Mouse (Mus musculus) kidney, embryonic 14.5 days (tissue): ENCODE measurements around the gene Pip4k2b. TPM values are rescaled to one million over a fixed set of nuclear protein-coding genes. Genes with fewer than 3 reads are reported as not detected.
A peak's percentile ranks its signal among the peaks of the same experiment; 100 is the strongest.
"Not testable (repeated sequence)": the region's sequence is repeated elsewhere in the genome, so short reads cannot be mapped to it uniquely, and the experiment has no call there.

Experiments used
- ATAC-seq: fragments of 200-750 bp; cut with Nextera tagmentation; 2 replicates; pipeline ENCODE4 v1.8.0; 2017; ENCODE audit warnings: moderate number of reproducible peaks, mild to moderate bottlenecking, moderate TSS enrichment, moderate library complexity; ENCODE audit not compliant: low FRiP score, low TSS enrichment
- H3K27ac ChIP-seq: fragments of 300-500 bp; sonication (generic); 2 replicates; pipeline ENCODE4 v1.5.1; 2014; ENCODE audit warnings: low read depth, mild to moderate bottlenecking, low read length, moderate library complexity, mixed read lengths
- H3K27me3 ChIP-seq: fragments of 300-500 bp; sonication (generic); 2 replicates; pipeline ENCODE4 v1.6.1; 2014; ENCODE audit warnings: mild to moderate bottlenecking, low read length; ENCODE audit not compliant: control insufficient read depth, insufficient read depth
- H3K36me3 ChIP-seq: fragments of 300-500 bp; sonication (generic); 2 replicates; pipeline ENCODE4 v1.6.1; 2014; ENCODE audit warnings: low read length, mixed read lengths; ENCODE audit not compliant: control insufficient read depth, insufficient read depth
- H3K4me1 ChIP-seq: fragments of 300-500 bp; sonication (generic); 2 replicates; pipeline ENCODE4 v1.6.1; 2014; ENCODE audit warnings: low read length, mixed read lengths; ENCODE audit not compliant: control insufficient read depth, insufficient read depth
- H3K4me2 ChIP-seq: fragments of 300-500 bp; sonication (generic); replicated peaks from 2 replicates; pipeline ENCODE4 v1.6.1; 2014; ENCODE audit warnings: low read depth, mild to moderate bottlenecking, low read length
- H3K4me3 ChIP-seq: fragments of 300-500 bp; sonication (generic); 2 replicates; pipeline ENCODE4 v1.5.1; 2014; ENCODE audit warnings: mild to moderate bottlenecking, low read length
- H3K9ac ChIP-seq: fragments of 300-500 bp; sonication (generic); 2 replicates; pipeline ENCODE4 v1.6.1; 2014; ENCODE audit warnings: low read depth, mild to moderate bottlenecking, low read length, moderate library complexity
- H3K9me3 ChIP-seq: fragments of 300-500 bp; sonication (generic); 2 replicates; pipeline ENCODE4 v1.6.1; 2016; ENCODE audit warnings: low read length; ENCODE audit not compliant: control insufficient read depth
- WGBS: fragments of 180-500 bp; shearing (Covaris S2); extraction: QIAGEN DNeasy Blood & Tissue Kit; methylation state at CpG from one replicate; pipeline ENCODE4 v1.1.7; 2014; 5-methylcytosine and 5-hydroxymethylcytosine counted together
- polyA plus RNA-seq: library from polyadenylated mRNA; unstranded; fragments of >200 nt; fragmentation: Nextera tagmentation; extraction: Ambion mirVana; gene quantifications from 2 replicates; pipeline ENCODE4 v1.2.1, GENCODE M21; 2014

Gene Pip4k2b
- polyA plus RNA-seq, 1 experiment from 2014 or later, result 1.9 TPM

DNA sequence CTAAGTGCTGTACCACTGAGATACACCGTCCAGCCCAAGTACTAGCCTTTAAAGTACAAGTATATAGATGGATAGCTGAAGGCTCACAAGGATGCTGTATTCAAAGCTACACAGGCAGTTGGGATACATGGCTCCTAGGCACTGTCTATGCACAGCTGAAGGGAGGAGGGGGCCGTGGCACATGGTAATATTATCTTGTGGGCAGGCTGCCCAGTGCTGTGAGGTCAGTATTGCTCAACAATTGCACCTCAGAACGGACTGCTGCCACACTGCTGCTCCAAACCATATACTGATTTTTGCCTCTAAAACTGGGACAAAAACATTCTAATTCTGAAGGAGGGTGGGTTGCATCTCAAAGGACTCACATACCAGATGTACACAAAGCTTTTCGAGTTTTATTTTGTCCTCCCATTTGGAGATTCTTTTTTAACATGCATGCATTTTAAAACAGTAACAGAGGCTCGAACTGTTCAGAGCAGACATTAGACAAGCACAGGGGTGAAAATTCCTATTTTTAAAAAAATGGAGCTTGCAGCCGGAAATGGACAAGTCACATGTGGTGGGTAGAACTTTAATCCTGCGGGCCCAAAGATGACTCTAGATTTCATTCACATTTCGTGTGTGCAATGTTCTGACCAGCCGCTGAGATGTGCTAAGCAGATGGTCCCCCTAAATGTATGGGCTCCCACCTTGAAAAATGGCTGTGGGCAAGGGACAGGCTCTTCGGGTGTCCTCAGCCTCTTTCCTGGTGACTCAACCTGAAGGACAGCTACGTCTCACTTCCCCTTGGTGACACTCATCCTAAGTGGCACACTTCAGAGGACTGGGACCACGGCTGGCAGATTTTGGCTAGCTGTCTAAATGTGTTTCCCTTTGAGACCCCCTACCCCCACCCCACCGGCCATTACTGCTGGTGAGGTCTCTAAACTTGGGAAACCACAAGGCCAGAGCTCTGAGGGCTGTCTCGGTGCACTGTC lies 29.4 kb downstream of the Pip4k2b start:
- H3K9ac ChIP-seq, result no peak overlapping the region
- no peak for ATAC-seq
- no peak overlapping the region for H3K4me3 ChIP-seq
- H3K9me3 ChIP-seq, result no peaks in the 10 kb centered on the region
- no peaks in the 10 kb centered on the region for H3K27me3 ChIP-seq
- no peaks in the 10 kb centered on the region for H3K4me1 ChIP-seq
- no peak overlapping the region for H3K4me2 ChIP-seq
- peaks cover 61% of the 10 kb centered on the region for H3K36me3 ChIP-seq
- WGBS, result 88% methylated on average over 14 of the region's 14 CpGs
- H3K27ac ChIP-seq, result no peak overlapping the region

GRCm38 (mm10) chr11:97714356-97714755 lies 30.1 kb downstream of the Pip4k2b start:
- peaks cover 55% of the 10 kb centered on the region for H3K36me3 ChIP-seq
- ATAC-seq, result no peak
- WGBS, result 90% methylated on average over 3 of the region's 3 CpGs

DNA sequence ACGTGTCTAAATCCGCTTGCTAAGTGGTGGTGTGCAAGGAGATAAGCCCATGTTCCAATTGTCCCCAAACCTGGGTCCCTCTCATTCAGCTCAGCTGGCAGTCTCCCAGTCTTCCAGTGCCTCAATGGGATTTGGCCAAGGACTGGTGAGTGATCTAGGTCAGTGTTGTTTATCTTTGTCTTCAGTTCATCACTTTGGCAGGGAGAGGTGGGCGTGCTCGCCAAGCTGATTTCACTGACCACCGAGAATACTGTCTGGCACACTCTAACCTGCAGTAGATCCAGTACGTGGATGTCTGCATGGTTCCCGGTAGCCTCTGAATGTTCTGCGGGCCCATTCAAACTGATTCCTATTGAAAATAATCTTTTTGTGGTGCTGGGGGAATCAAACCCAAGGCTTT lies 30.6 kb downstream of the Pip4k2b start:
- H3K9ac ChIP-seq, result no peak overlapping the region
- no peaks in the 10 kb centered on the region for H3K27me3 ChIP-seq
- no peak overlapping the region for H3K27ac ChIP-seq
- H3K4me2 ChIP-seq, result no peak overlapping the region
- ATAC-seq, result no peak
- no peak overlapping the region for H3K4me3 ChIP-seq
- H3K36me3 ChIP-seq, result peaks cover 55% of the 10 kb centered on the region
- H3K4me1 ChIP-seq, result no peaks in the 10 kb centered on the region
- 89% methylated on average over 8 of the region's 8 CpGs for WGBS
- no peaks in the 10 kb centered on the region for H3K9me3 ChIP-seq

More at GRCm38 (mm10) chr11:97714356-97714755, 30.1 kb downstream of the Pip4k2b start:
- Histone ChIP-seq H3K4me2 (no peak overlapping the region), H3K9ac (no peak overlapping the region), H3K27me3 (no peaks in the 10 kb centered on the region), H3K9me3 (no peaks in the 10 kb centered on the region), H3K4me1 (no peaks in the 10 kb centered on the region), H3K27ac (no peak overlapping the region), H3K4me3 (no peak overlapping the region)

- Histone ChIP-seq H3K27ac (no peak overlapping the region), H3K4me3 (no peak overlapping the region), H3K9me3 (no peaks in the 10 kb centered on the region), H3K36me3 (peaks cover 48% of the 10 kb centered on the region), H3K4me2 (no peak overlapping the region), H3K27me3 (no peaks in the 10 kb centered on the region), H3K9ac (no peak overlapping the region), H3K4me1 (no peaks in the 10 kb centered on the region)
- 91% methylated on average over 15 of the region's 15 CpGs for WGBS
- ATAC-seq, result no peak
Measured at GRCm38 (mm10) chr11:97712286-97712685, 32.2 kb downstream of the Pip4k2b start.

DNA sequence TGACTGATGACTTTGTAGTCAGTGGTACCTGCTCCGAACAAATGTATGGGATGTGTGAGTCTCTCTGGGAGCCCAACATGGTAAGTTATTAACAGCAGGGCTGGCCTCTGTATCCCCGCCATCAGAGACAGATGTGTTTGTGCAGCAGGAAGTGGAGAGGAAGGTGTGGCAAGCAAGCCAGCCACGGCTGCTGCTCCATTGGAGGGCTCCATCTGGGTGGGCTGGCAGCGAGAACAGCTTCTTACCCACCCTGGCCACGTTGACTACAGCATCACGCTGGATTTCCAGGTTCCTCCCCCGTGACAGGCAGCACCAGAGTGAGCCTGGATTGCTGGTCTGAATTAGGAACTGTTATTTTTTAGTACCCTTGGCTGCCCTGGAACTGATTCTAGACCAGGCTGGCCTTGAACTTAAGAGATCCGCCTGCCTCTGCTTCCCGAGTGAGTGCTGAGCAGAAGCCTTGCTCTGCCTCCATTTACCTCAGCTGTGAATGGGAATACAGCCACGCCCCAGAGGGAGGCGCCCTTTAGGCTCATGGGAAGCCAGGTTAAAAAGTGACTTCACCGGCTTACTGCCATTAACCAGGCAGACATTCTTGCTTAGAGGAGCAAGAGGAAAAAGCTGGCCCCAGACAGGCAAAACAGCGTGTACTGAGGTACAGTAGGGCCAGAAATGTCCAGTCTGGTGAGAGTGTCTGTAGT lies 33.2 kb downstream of the Pip4k2b start:
- Histone ChIP-seq H3K4me1 (no peaks in the 10 kb centered on the region), H3K4me3 (no peak overlapping the region), H3K4me2 (no peak overlapping the region), H3K36me3 (peaks cover 53% of the 10 kb centered on the region), H3K9ac (no peak overlapping the region), H3K9me3 (no peaks in the 10 kb centered on the region), H3K27ac (no peak overlapping the region), H3K27me3 (no peaks in the 10 kb centered on the region)
- 78% methylated on average over 13 of the region's 13 CpGs for WGBS
- no peak for ATAC-seq

- H3K9ac ChIP-seq, H3K27me3 ChIP-seq, ATAC-seq, H3K4me3 ChIP-seq, H3K4me1 ChIP-seq, H3K27ac ChIP-seq, H3K9me3 ChIP-seq, H3K4me2 ChIP-seq: not testable (repeated sequence)
- whole genome bisulfite sequencing, result 80% methylated on average over 2 of the region's 2 CpGs
- H3K36me3 ChIP-seq, result peaks cover 63% of the 10 kb centered on the region
Measured at GRCm38 (mm10) chr11:97710067-97710466, 34.4 kb downstream of the Pip4k2b start.

DNA sequence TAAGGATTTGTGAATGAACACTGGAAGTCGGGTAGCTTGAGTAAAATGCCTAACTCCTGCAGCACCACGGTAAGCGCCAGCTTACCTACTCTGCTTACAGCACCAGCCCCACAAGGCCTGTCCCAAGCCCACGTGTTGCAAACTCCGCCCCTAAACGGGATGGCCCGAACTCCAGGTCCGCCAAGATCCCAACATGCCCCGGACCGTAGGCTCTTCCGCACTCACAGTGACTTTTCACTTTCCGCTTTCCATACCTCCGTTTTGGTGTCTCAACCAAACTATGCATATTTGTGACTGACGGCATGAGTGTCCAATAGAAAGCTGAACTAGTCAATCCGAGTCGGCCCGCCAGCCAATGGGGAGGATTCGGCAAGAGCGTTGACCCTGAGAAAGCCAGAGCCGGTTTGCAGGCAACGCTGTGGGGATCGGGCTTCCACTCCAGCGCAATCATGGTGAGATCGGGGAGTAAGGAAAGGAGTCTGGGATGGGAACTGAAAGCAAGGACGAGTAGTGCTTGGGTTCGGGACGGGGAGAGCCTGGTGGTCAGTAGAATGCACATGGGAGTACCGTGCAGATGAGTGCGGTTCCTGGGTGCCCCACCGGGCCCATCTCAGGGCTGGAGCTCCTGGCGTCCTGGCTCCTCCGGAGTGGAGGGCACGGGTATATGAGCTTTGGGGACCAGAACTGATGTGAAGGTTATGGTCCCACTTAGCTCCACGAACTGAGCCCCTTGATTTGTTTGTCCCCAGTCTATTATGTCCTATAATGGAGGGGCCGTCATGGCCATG lies 41.3 kb downstream of the Pip4k2b start, which contains the start of gene Psmb3:
Gene Psmb3, plus strand, starts transcription at position 361 of the 788 bp plus-strand sequence.
- peak; percentile 88 for ATAC-seq
- Histone ChIP-seq H3K27me3 (no peaks in the 10 kb centered on the region), H3K4me1 (peaks cover 10% of the 10 kb centered on the region), H3K4me2 (peak within 1 kb of the TSS; percentile 51), H3K27ac (peak within 1 kb of the TSS; percentile 65), H3K9ac (peak within 1 kb of the TSS; percentile 70), H3K4me3 (peak within 1 kb of the TSS; percentile 68), H3K9me3 (no peaks in the 10 kb centered on the region), H3K36me3 (peaks cover 29% of the 10 kb centered on the region)
- WGBS, result under 1% methylated on average over 34 of the region's 35 CpGs

- Histone ChIP-seq H3K27ac (peak overlapping the region; percentile 65), H3K36me3 (peaks cover 25% of the 10 kb centered on the region), H3K9ac (peak overlapping the region; percentile 62), H3K4me1 (peaks cover 17% of the 10 kb centered on the region), H3K27me3 (no peaks in the 10 kb centered on the region), H3K4me3 (peak overlapping the region; percentile 68), H3K4me2 (peak overlapping the region; percentile 51), H3K9me3 (no peaks in the 10 kb centered on the region)
- peak; percentile 0 for ATAC-seq
- WGBS, result 0% methylated on average over 24 of the region's 24 CpGs
Measured at GRCm38 (mm10) chr11:97702393-97702745, 42.1 kb downstream of the Pip4k2b start.
